Mouse (Mus musculus) activated CD4-positive, CD25-positive, alpha-beta regulatory T cell, adult 4 months (primary cell): ENCODE data around the gene Mmgt1. TPM values are rescaled to one million over a fixed set of nuclear protein-coding genes. Genes with fewer than 3 reads are reported as not detected.
A peak's percentile ranks its signal among the peaks of the same experiment; 100 is the strongest.

ENCODE experiments used
- ATAC-seq: one replicate; pipeline ENCODE4 v1.8.0; 2017
- polyA plus RNA-seq, 2 experiments: library from polyadenylated mRNA; unstranded; fragments of 100-300 nt; shearing (Covaris generic); gene quantifications; one replicate each; pipeline ENCODE4 v1.2.1; 2017

Gene Mmgt1
- 1 to 10 TPM; 6.7 to 7.6 TPM for polyA plus RNA-seq

DNA sequence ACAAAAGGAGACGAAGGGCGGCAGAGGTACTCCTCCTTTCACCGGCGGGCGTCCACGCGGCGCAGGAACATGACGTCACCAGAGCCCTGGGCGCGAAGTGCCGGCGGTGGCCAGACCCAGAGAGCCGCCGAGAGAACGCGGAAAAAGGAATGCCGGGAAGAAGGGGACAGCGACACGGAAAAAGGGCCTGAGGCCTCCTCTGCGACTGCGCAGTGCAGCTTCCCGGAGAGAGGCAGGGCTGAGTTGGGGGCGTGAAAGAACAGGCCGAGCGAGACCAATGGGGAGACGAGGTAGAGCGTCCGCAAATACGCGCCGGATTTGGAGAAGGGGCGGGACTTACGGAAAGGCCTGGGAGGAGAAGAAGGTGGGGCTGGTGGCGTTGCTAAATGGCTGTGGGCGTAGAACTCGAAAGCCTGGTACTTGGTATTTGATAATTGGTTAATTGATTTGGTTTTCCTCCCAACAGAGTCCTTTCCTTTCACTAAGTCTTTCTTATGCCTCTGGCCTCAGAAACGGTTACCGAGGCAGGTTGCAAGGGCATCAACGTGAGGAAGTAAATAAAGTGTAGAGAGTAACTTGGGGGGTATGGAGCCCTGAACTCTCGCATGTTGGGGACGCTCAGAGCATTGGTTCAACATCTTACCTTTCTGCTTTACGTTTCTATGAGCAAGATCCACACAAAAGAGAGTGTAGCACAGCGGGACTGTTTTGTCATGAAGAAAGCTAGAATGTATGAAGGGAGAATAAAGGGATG, at the start of gene Mmgt1:
Gene Mmgt1 (minus strand): TSS at position 183 of the 754 bp plus-strand sequence.
- peak; percentile 99 for ATAC-seq

DNA sequence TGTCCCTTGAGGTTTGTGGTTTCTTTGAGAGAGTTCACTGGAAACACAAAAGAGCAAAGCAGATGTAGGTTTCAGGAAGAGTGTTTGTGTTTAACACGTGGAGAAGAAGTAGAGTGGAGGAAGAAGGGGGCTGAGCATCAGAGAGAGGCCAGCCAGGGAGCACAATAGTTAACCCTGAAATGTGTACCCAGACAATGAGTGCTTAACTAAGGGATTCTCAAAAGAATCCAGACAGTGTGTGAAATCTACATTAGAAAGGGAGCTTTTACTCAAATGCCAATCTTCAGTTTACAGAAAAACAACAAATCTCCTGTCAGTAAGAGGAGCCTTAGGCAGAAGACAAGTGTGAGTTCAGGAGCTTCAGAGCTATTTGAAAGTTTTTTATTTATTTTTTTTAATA, 42.2 kb upstream of the Mmgt1 start:
- no peak for ATAC-seq

DNA sequence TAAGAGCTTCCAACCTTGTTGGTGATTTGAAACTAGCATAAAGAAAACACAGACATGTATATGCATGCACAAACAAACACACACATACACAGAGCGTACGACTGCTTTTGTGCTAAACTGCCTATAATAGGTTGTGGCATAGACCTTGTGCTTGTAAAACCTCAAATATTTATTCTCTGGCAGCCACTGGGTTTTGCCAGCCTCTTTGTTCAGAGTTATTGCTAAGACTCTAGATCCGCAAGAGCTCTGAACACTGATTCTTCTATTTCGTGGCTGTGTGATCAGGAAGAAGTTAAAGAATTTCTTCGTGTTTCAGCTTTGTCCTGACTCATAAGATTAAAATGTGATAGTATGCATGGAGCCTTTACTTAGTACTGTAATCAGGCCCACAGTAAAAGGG, 38.3 kb upstream of the Mmgt1 start:
- ATAC-seq, result no peak

DNA sequence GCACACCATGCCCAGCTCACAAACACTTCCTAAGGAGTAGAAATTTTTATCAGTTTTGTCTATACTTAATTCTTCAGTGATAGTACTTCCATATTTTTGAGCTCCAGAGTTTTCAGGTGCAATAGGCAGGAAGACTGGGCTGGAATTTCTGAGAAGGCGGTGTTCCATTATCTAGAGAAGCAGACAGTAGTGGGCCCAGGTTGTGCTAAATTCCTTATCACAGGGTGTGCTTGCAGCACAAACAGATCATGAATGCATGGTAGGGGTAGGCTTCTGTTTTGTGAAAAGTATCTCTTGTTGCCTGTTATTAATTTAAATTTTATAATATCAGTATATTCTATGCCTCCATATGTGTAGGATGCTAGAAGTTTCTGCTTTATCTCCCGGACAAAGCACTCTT, 17.4 kb upstream of the Mmgt1 start:
- ATAC-seq, result no peak

DNA sequence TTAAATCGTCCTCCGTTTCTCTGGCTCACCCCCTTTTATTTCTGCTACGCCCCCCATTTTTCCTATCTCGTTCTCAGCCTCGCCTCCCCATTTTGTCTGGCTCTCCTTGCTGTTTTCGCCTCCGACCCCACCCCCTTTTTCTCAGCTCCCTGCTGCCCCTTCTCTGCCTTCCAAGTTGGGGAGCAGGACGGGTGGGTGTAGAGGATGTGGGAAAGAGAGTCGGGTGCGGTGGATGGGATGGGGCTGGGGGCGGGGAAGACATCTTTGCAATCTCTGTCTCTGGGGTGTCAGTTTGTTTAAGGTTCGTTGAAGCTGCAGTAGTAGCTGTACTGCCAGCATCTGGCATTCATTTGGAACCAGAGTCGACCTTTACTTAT, 12.4 kb upstream of the Mmgt1 start:
- peak; percentile 17 for ATAC-seq

DNA sequence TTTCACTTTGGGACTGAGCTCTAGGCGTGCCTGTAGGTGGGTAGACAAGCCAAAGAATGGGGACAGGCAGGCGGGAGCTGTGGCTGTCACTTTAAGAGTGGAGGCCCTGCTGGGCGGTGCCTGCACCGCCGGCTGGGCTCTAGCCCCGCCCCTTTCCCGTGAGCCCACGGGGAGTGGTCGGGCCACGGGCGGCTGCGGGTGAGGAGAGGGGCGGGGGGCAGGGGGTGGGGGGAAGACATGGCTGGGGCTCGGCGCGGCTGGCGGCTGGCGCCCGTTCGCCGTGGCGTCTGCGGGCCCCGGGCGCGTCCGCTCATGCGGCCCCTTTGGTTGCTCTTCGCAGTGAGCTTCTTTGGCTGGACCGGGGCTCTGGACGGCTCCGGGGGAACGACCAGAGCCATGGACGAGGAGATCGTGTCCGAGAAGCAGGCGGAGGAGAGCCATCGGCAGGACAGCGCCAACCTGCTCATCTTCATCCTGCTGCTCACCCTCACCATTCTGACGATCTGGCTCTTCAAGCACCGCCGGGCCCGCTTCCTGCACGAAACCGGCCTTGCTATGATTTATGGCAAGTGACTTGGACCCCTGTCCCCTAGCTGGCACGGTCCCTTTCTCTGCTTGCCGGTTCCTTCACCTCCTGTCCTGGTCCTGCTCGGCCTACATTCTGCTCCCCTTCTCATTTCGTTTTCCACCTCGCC, 11.9 kb upstream of the Mmgt1 start, which contains the start of gene Slc9a6:
Gene Slc9a6 (plus strand): TSS at position 135 of the 695 bp plus-strand sequence.
- peak; percentile 83 for ATAC-seq

DNA sequence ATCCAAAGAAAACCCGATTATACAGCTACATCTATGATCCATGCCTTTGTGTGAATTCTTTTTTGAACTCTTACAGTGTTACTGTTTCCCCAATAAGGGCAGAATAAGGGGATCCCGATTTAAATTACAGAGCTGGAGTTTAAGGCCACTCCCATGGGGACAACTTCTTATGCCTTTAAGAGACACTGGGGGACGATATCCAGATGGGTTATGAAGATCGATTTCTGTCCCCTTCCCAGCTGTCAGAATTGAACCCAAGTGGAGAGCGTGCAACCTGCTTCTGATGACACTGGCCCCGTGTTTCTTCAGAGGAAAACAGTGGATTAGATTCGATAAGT, 11.4 kb upstream of the Mmgt1 start:
- peak; percentile 8 for ATAC-seq

DNA sequence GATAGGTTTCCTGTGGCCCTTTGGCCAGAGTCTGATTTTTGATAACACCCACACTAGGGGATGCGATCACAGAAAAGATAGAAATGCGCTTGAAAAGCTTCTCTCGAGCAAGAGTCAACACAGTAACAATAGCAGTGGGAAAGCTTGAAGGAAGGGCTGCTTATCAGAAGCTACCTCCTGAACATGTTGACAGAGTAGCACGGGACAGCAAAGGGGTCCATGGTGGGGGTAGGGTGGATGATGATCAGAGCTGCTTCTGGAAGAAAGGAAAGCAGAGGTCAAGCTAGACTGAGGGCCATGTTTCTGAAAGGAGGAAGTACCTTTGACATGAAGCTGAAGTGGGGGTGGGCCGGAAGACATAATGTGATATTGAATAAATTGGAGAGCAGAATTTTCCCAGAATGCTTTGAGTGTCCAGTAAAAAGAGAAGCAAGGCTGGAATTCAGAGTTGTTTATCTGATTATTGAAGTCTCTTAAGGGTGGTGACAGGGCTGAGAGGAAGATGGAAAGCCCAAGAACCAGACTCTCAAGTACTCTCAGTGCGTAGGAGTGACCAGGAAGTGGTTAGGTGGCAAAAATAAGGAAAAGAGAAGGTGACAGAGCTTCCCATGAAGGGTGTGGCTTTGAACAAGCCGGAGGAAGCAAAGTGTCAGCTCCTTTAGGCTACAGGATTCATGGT, 9.3 kb upstream of the Mmgt1 start:
- no peak for ATAC-seq

DNA sequence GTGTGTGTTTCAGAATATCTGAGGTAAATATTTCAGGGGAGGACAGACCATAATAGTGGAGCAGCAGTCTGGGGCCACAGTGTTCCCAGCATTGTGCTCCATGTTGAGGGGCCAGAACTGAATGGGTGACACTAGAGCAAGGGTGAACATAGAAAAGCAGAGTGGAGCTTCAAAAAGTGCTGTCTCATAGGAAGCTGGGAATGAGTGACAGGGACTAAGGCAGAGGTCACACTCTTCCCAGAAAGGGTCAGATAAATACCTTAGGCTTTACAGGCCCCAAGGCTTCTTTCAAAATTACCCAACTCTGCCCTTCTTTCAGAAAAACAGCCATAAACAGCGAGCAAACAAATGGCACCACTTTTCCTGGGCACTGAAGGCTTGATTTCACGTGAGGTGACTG, 8.7 kb upstream of the Mmgt1 start:
- ATAC-seq, result no peak

DNA sequence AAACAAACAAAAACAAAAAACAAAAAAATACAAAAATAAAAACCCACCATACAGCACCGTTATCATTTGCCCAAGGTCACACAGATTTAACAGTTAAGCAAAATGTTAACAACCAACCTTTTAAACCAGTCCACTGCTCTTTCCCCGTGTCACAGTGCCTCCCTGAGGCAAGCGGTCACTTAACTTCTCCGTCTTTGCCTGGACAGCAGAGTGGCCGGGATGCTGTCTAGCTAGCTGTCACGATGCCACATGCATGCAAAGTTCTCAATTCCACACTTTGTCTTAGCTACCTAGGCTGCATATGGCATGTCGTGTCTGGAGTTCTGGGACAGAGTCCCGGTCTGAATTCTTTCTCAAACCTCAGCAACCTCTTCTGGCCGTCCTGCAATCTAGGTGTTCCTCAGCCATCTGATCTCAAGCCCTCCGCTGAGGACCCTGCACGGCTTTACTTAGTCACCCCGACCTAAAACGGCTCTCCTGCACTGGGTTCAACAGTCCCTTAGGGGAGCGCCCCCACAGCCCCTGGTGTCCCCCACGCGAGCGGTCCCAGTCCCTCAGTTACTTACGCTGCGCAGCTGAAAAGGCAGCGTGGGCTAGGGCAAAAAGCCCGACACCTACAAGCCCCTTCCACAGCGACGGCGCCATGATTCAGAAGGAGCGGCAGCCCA, 516 bp downstream of the Mmgt1 start:
- peak; percentile 21 for ATAC-seq

DNA sequence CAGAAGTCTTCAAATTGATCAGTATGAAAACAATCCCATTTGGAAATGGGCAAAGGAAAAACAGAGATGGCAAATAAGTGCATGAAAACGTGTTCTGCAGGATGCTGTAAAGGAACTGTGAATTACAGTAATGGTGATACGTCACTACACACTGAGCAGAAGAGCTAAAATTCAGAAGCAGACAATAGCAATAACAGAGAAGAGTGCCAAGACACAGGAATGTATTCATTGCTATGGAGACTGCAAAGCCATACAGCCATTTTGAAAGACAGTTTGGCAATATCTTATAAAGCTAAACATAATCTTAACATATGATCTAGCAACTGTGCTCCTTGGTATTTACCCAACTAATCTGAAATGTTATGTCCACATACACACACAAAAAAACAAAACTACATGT, 19.7 kb downstream of the Mmgt1 start:
- ATAC-seq, result no peak

DNA sequence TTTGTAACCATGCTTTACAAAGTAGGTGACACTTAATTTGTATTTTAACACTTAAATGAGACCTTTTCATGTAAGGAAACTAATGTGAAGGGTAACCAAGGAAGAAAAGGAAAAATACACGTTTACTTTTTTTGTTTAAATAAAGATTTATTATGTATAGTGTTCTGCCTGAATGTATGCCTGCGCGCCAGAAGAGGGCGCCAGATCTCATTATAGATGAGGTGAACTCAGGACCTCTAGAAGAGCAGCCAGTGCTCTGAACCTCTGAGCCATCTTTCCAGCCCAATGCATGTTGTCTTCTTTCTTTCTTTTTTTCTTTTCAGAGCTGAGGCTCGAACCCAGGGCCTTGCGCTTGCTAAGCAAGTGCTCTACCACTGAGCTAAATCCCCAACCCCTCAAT, 25.4 kb downstream of the Mmgt1 start:
- no peak for ATAC-seq

DNA sequence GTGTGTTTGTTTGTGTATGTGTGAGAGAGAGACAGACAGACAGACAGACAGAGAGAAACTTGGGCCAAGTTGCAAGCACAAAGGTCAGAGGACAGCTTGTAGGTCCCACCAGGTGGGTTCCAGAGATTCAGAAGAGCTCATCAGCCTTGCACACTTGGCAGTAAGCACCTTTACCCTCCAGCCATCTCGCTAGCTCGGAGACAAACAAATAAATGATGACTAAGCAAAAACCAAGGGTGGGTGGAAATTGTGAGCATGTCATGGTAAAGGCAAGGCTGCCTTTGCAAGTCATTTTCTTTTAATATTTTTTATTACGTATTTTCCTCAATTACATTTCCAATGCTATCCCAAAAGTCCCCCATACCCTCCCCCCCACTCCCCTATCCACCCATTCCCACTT, 44.3 kb downstream of the Mmgt1 start:
- no peak for ATAC-seq

DNA sequence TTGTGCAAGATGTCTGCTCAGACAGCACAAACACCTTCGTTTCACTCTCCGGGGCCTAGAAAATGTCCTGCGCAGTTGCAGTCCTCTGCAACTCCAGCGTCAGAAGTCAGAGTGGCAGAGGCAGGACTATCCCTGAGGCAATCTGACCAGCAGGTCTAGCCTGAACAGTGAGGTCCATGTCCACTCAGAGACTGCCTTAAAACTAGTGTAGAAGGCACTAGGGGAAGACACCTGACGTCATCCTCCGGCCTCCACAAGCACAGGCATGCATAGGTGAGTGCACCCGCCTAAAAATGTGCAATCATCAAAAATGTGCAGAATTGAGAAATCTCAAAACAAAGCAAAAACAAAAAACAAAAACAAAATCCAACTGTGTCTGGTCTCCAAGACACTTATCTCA, 48.4 kb downstream of the Mmgt1 start, which contains the start of gene Gm648:
Gene Gm648 (minus strand): TSS at position 101 of the 400 bp plus-strand sequence.
- ATAC-seq, result no peak

DNA sequence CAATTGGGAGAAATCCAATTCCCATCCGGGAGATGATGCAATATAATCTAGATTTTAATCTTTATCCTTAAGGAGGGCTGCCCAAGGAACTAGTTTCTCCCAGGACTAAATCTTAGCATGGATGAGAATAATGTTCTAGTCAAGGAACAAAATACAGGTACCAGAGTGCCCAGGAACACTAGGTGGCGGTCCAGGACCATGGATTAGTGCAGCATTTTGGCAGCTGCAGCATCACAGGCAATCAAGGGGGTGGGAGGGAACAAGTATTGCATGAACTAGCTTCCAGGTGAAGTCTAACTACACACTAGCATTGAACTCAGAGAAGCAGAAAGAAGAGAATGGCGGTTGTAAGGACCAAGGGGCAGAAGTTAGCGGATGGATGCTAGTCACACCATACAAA, 60.7 kb downstream of the Mmgt1 start:
- ATAC-seq, result no peak

Other genes with a start within 250 kb of the Mmgt1 start
- 1 to 10 TPM; 2.6 to 3.7 TPM for gene Smim10l2a, start 223.5 kb downstream of the Mmgt1 start, polyA plus RNA-seq
- gene Gm2174, start 150.1 kb downstream of the Mmgt1 start, polyA plus RNA-seq, result 10 to 100 TPM in 1 of 2 experiments, 1 to 10 TPM in 1; 2.2 to 15.6 TPM
- gene Ints6l, start 143.2 kb downstream of the Mmgt1 start, polyA plus RNA-seq, result 10 to 100 TPM; 23.4 to 26.6 TPM
- not detected for gene Gm10477, start 73.3 kb downstream of the Mmgt1 start, polyA plus RNA-seq
- gene Gm648, start 48.5 kb downstream of the Mmgt1 start, polyA plus RNA-seq, result not detected
- 1 to 10 TPM; 8.3 to 8.9 TPM for gene Slc9a6, start 11.7 kb upstream of the Mmgt1 start, polyA plus RNA-seq
- gene Fhl1, start 133.7 kb upstream of the Mmgt1 start, polyA plus RNA-seq, result not detected
- under 1 TPM; 0.33 TPM for gene Map7d3, start 224.3 kb upstream of the Mmgt1 start, polyA plus RNA-seq